Mouse (Mus musculus): Measurements from ENCODE around the gene Trpm7. TPM values are rescaled to one million over a fixed set of nuclear protein-coding genes. Genes with fewer than 3 reads are reported as not detected.

Trpm7 gene
- polyA plus RNA-seq, 1 experiment, result 0.63 TPM

GRCm38 (mm10) chr2:126844751-126845150, 31.3 kb downstream of the Trpm7 start:
- Histone ChIP-seq H3K4me3 (replicated peaks) (no peak overlapping the region), H3K9me3 (no peaks in the 10 kb centered on the region), H3K27me3 (replicated peaks) (no peaks in the 10 kb centered on the region), H3K36me3 (replicated peaks; ENCODE audit: low read length) (peaks cover 80% of the 10 kb centered on the region), H3K4me1 (peaks cover 4% of the 10 kb centered on the region; the same call in 1 of the 2 replicates)
- no peak for TF ChIP-seq GATA1 (IDR thresholded peaks at IDR 0.05; ENCODE audit: borderline replicate concordance, low read length)
- no peak for TF ChIP-seq FLI1 (IDR thresholded peaks at IDR 0.05; ENCODE audit: low read length)

- H3K4me3 ChIP-seq (replicated peaks), result no peak overlapping the region
- TF ChIP-seq GATA1 (IDR thresholded peaks at IDR 0.05; ENCODE audit: borderline replicate concordance, low read length), result no peak
- TF ChIP-seq FLI1 (IDR thresholded peaks at IDR 0.05; ENCODE audit: low read length), result no peak
- peaks cover 91% of the 10 kb centered on the region for H3K36me3 ChIP-seq (replicated peaks; ENCODE audit: low read length)
- peaks cover 2% of the 10 kb centered on the region; the same call in 1 of the 2 replicates for H3K4me1 ChIP-seq
- no peaks in the 10 kb centered on the region for H3K27me3 ChIP-seq (replicated peaks)
- H3K9me3 ChIP-seq, result no peaks in the 10 kb centered on the region
Measured at GRCm38 (mm10) chr2:126838848-126839247, 37.2 kb downstream of the Trpm7 start.

- Histone ChIP-seq H3K4me1 (peaks cover 24% of the 10 kb centered on the region), H3K9me3 (no peaks in the 10 kb centered on the region), H3K4me3 (replicated peaks) (no peak overlapping the region), H3K36me3 (replicated peaks; ENCODE audit: low read length) (peaks cover 80% of the 10 kb centered on the region), H3K27me3 (replicated peaks) (no peaks in the 10 kb centered on the region)
- TF ChIP-seq FLI1 (IDR thresholded peaks at IDR 0.05; ENCODE audit: low read length) (no peak), GATA1 (IDR thresholded peaks at IDR 0.05; ENCODE audit: borderline replicate concordance, low read length) (no peak)
Measured at GRCm38 (mm10) chr2:126817414-126817813, 58.6 kb downstream of the Trpm7 start.

GRCm38 (mm10) chr2:126816644-126817347, 59.2 kb downstream of the Trpm7 start:
- H3K9me3 ChIP-seq, result no peaks in the 10 kb centered on the region
- peaks cover 83% of the 10 kb centered on the region for H3K36me3 ChIP-seq (replicated peaks; ENCODE audit: low read length)

GRCm38 (mm10) chr2:126815822-126816221, 60.2 kb downstream of the Trpm7 start:
- Histone ChIP-seq H3K9me3 (no peaks in the 10 kb centered on the region), H3K27me3 (replicated peaks) (no peaks in the 10 kb centered on the region), H3K4me3 (replicated peaks) (no peak overlapping the region), H3K36me3 (replicated peaks; ENCODE audit: low read length) (peaks cover 82% of the 10 kb centered on the region), H3K4me1 (peaks cover 24% of the 10 kb centered on the region)
- no peak for TF ChIP-seq FLI1 (IDR thresholded peaks at IDR 0.05; ENCODE audit: low read length)
- TF ChIP-seq GATA1 (IDR thresholded peaks at IDR 0.05; ENCODE audit: borderline replicate concordance, low read length), result no peak

More at GRCm38 (mm10) chr2:126816644-126817347, 59.2 kb downstream of the Trpm7 start:
- Histone ChIP-seq H3K4me1 (peaks cover 24% of the 10 kb centered on the region), H3K4me3 (replicated peaks) (no peak overlapping the region), H3K27me3 (replicated peaks) (no peaks in the 10 kb centered on the region)
- TF ChIP-seq FLI1 (IDR thresholded peaks at IDR 0.05; ENCODE audit: low read length) (no peak), GATA1 (IDR thresholded peaks at IDR 0.05; ENCODE audit: borderline replicate concordance, low read length) (no peak)

GRCm38 (mm10) chr2:126801980-126802379, 74.0 kb downstream of the Trpm7 start:
- Histone ChIP-seq H3K4me3 (replicated peaks) (no peak overlapping the region), H3K4me1 (peaks cover 8% of the 10 kb centered on the region; the same call in 1 of the 2 replicates), H3K36me3 (replicated peaks; ENCODE audit: low read length) (peaks cover 93% of the 10 kb centered on the region), H3K9me3 (no peaks in the 10 kb centered on the region), H3K27me3 (replicated peaks) (no peaks in the 10 kb centered on the region)
- TF ChIP-seq GATA1 (IDR thresholded peaks at IDR 0.05; ENCODE audit: borderline replicate concordance, low read length) (no peak), FLI1 (IDR thresholded peaks at IDR 0.05; ENCODE audit: low read length) (no peak)

- Histone ChIP-seq H3K9me3 (no peaks in the 10 kb centered on the region), H3K27me3 (replicated peaks) (no peaks in the 10 kb centered on the region), H3K4me3 (replicated peaks) (no peak overlapping the region), H3K4me1 (peaks cover 8% of the 10 kb centered on the region; the same call in 1 of the 2 replicates), H3K36me3 (replicated peaks; ENCODE audit: low read length) (peaks cover 97% of the 10 kb centered on the region)
- TF ChIP-seq GATA1 (IDR thresholded peaks at IDR 0.05; ENCODE audit: borderline replicate concordance, low read length) (no peak), FLI1 (IDR thresholded peaks at IDR 0.05; ENCODE audit: low read length) (no peak)
Measured at GRCm38 (mm10) chr2:126798455-126798854, 77.6 kb downstream of the Trpm7 start.

- Histone ChIP-seq H3K27me3 (replicated peaks) (no peaks in the 10 kb centered on the region), H3K4me3 (replicated peaks) (no peak overlapping the region), H3K4me1 (peaks cover 8% of the 10 kb centered on the region; the same call in 1 of the 2 replicates), H3K36me3 (replicated peaks; ENCODE audit: low read length) (peaks cover 99% of the 10 kb centered on the region), H3K9me3 (no peaks in the 10 kb centered on the region)
- TF ChIP-seq GATA1 (IDR thresholded peaks at IDR 0.05; ENCODE audit: borderline replicate concordance, low read length) (no peak), FLI1 (IDR thresholded peaks at IDR 0.05; ENCODE audit: low read length) (no peak)
Measured at GRCm38 (mm10) chr2:126795708-126796107, 80.3 kb downstream of the Trpm7 start.

- no peak for TF ChIP-seq FLI1 (IDR thresholded peaks at IDR 0.05; ENCODE audit: low read length)
- Histone ChIP-seq H3K4me3 (replicated peaks) (no peak overlapping the region), H3K36me3 (replicated peaks; ENCODE audit: low read length) (peaks cover 81% of the 10 kb centered on the region)
Measured at GRCm38 (mm10) chr2:126792611-126793010, 83.4 kb downstream of the Trpm7 start.

GRCm38 (mm10) chr2:126787721-126788342, 88.2 kb downstream of the Trpm7 start:
- Histone ChIP-seq H3K9me3 (peaks cover 5% of the 10 kb centered on the region; the same call in 1 of the 2 replicates), H3K4me1 (peaks cover 9% of the 10 kb centered on the region), H3K4me3 (replicated peaks) (no peak overlapping the region), H3K36me3 (replicated peaks; ENCODE audit: low read length) (peaks cover 34% of the 10 kb centered on the region), H3K27me3 (replicated peaks) (peaks cover 5% of the 10 kb centered on the region)
- no peak for TF ChIP-seq FLI1 (IDR thresholded peaks at IDR 0.05; ENCODE audit: low read length)

More at GRCm38 (mm10) chr2:126792611-126793010, 83.4 kb downstream of the Trpm7 start:
- H3K9me3 ChIP-seq, result no peaks in the 10 kb centered on the region
- H3K4me1 ChIP-seq, result peaks cover 6% of the 10 kb centered on the region
- H3K27me3 ChIP-seq (replicated peaks), result no peaks in the 10 kb centered on the region
